Mouse (Mus musculus) heart, adult 2 months (tissue): ENCODE data around the gene Lypla2.

Source experiments
- CTCF ChIP-seq: fragments of 200-600 bp; IDR thresholded peaks from 2 replicates; pipeline ENCODE4 v1.8.1; 2022; ENCODE audit warnings: antibody characterized with exemption, mild to moderate bottlenecking, moderate library complexity
- EP300 ChIP-seq: fragments of 200-500 bp; IDR thresholded peaks from 2 replicates; pipeline ENCODE4 v1.6.1; 2011; ENCODE audit warnings: low read depth, low read length, control low read depth; ENCODE audit not compliant: insufficient read depth

GRCm38 (mm10) chr4:135922190-135922589, 50.2 kb downstream of the Lypla2 start:
- TF ChIP-seq CTCF (no peak), EP300 (no peak)
